Mouse (Mus musculus): ENCODE data around the gene Polr3f. TPM values are rescaled to one million over a fixed set of nuclear protein-coding genes. Genes with fewer than 3 reads are reported as not detected.

Polr3f gene
- 36.2 TPM for total RNA-seq (2023)

DNA sequence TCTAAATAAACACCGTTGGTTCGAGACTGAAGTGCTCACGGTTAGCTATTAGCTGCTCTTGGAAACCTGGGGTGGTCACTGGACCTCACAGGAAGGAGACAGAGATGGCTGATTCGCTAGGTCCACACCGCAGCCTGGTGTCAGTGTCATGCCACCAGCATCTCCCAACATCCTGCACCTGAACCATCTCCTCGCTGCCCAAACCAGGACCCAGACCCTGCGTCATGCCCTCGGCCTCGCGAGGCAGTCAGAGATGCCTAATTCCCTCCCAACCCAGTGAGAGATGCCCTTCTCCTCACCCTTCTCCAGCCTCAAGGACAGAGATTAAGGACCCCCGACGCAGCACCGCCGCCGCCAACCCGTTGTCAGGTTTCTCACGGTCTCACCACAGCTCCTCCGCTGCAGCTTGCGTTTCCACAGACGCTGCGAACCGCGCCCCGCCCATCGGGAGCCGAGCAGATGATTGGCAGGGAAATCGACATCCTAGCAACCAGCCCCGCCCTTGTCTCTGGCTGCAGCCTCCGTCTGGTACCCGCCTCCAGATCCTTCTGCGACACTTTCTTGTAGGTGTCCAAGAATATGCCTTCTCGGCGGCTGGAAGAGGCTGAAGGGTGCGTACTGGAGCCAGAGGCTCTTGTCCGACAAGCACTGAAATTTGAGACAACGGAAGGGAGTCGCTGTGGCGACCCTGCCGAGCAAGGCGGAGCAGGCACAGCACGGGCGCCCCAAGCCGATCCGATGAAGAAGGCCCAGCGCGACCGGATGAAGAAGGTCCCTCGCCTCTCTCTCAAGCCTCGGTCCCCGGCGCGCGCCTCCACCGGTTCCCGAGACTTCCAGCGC, at the start of gene Polr3f, which contains the start of gene Dzank1:
Gene Polr3f (plus strand): TSS at position 738 of the 840 bp plus-strand sequence.
Gene Dzank1 (minus strand): TSS at position 434 of the 840 bp plus-strand sequence.

DNA sequence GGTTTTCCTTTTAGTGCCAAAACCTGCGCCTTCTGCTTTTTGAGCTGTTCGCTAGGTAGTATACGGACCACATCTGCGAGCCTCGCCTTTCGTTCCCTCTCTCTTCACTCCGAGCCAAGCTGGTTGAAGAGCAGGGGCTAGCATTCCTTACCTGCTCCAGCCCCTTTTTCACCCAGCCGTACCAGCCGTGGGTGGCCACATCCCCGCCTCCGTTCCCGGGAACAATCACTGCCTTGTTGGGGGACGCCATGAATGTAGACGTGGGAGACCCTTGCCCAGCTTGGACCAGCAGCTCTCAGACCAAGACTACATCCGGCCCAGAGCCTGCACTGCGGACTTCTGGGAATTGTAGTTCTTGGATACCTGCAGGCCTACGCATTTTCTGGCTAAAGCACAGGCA, 23.0 kb downstream of the Polr3f start, which contains the start of gene Rbbp9:
Gene Rbbp9 (minus strand): TSS at position 341 of the 400 bp plus-strand sequence.

DNA sequence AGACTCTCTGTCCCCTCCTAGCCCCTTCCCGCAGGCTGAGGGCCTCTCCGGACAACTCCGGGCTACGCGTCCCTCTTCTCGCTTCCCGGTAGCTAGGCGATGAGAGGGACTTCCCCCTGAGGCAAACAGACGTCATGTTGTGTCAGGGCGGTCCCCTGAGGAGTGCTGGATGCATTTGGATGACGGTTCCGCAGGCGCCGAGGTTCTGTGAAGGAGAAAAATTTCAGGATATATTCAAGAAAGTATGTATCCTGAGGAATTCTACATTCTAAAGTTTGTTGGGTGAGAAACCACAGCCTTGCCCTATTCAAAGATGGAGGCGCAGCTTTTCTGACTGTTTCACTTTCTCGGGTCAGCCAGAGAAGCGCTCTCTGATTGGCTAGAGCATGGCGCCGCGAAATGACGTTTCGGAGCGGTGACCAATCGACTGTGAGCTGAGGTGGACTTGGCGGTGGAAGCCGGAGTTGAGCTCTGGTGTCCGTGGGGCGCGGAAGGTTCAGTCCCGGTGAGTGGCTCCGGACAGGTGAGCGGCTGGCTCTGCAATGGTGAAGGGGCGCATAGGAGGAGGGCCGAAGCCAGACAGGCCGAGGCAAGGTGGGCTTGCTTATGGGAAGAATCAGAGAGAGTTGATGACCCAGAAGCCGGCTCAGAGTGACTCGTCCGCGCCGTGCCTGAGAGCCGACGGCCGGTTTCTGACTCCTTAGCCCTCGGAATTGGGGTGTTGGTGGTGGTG, 28.5 kb downstream of the Polr3f start, which contains the start of gene Sec23b:
Gene Sec23b (plus strand): TSS at position 410 of the 733 bp plus-strand sequence.

Other genes with a start within 250 kb of the Polr3f start
- not detected for gene Ovol2, start 195.6 kb upstream of the Polr3f start, total RNA-seq (2023)
- 31.8 TPM for gene Kat14, start 158.7 kb upstream of the Polr3f start, total RNA-seq (2023)
- gene Pet117, start 158.7 kb upstream of the Polr3f start, total RNA-seq (2023), result not detected
- not detected for gene Dzank1, start 304 bp upstream of the Polr3f start, total RNA-seq (2023)
- 3.3 TPM for gene Rbbp9, start 23.2 kb downstream of the Polr3f start, total RNA-seq (2023)
- gene Sec23b, start 28.5 kb downstream of the Polr3f start, total RNA-seq (2023), result 61.2 TPM
- 16.4 TPM for gene Smim26, start 66.3 kb downstream of the Polr3f start, total RNA-seq (2023)
- 28.9 TPM for gene Dtd1, start 72.2 kb downstream of the Polr3f start, total RNA-seq (2023)